Mouse (Mus musculus) kidney, adult 9 months (tissue): ENCODE results near the gene Dnase2a.
"Not testable (repeated sequence)": the region's sequence is repeated elsewhere in the genome, so short reads cannot be mapped to it uniquely, and the experiment has no call there.

Experiments used
- DNase-seq: peaks from one replicate; pipeline ENCODE4 v3.0.0; 2022

Gene Dnase2a

GRCm38 (mm10) chr8:84907979-84908378 is 381 bp upstream of the Dnase2a start:
- not testable (repeated sequence) for DNase-seq

GRCm38 (mm10) chr8:84909162-84909767 is 905 bp downstream of the Dnase2a start:
- DNase-seq = no peak

- DNase-seq = no peak
These were observed 1.6 kb downstream of the Dnase2a start for GRCm38 (mm10) chr8:84909949-84910348.

GRCm38 (mm10) chr8:84910551-84910950 is 2.2 kb downstream of the Dnase2a start:
- DNase-seq = no peak

GRCm38 (mm10) chr8:84911854-84912253 is 3.5 kb downstream of the Dnase2a start:
- DNase-seq = no peak

GRCm38 (mm10) chr8:84912391-84912790 is 4.0 kb downstream of the Dnase2a start:
- DNase-seq = no peak

GRCm38 (mm10) chr8:84912895-84913501 is 4.6 kb downstream of the Dnase2a start:
- DNase-seq = peak; percentile 79

GRCm38 (mm10) chr8:84913502-84913900 is 5.1 kb downstream of the Dnase2a start:
- no peak for DNase-seq

- DNase-seq = peak; percentile 51
These were observed 5.6 kb downstream of the Dnase2a start for GRCm38 (mm10) chr8:84913960-84914359.

- no peak for DNase-seq
These were observed 6.9 kb downstream of the Dnase2a start for GRCm38 (mm10) chr8:84915269-84915668.

- no peak for DNase-seq
These were observed 9.4 kb downstream of the Dnase2a start for GRCm38 (mm10) chr8:84917781-84918180.

GRCm38 (mm10) chr8:84918646-84919045 is 10.3 kb downstream of the Dnase2a start:
- DNase-seq = no peak

- DNase-seq = no peak
These were observed 13.2 kb downstream of the Dnase2a start for GRCm38 (mm10) chr8:84921596-84921995.

GRCm38 (mm10) chr8:84925557-84925956 is 17.2 kb downstream of the Dnase2a start:
- DNase-seq = no peak

- DNase-seq = no peak
These were observed 19.2 kb downstream of the Dnase2a start for GRCm38 (mm10) chr8:84927513-84927912.

- DNase-seq = peak; percentile 69
These were observed 20.3 kb downstream of the Dnase2a start for GRCm38 (mm10) chr8:84928456-84929306.

- DNase-seq = no peak
These were observed 22.2 kb downstream of the Dnase2a start for GRCm38 (mm10) chr8:84930582-84930981.

- DNase-seq = no peak
These were observed 25.6 kb downstream of the Dnase2a start for GRCm38 (mm10) chr8:84933767-84934559.

GRCm38 (mm10) chr8:84934860-84935259 is 26.5 kb downstream of the Dnase2a start:
- no peak for DNase-seq

- no peak for DNase-seq
These were observed 27.1 kb downstream of the Dnase2a start for GRCm38 (mm10) chr8:84935489-84935888.

- DNase-seq = no peak
These were observed 27.9 kb downstream of the Dnase2a start for GRCm38 (mm10) chr8:84936041-84936961.
